Mouse (Mus musculus) midbrain, postnatal 0 days (tissue): Measurements from ENCODE around the gene Armh3. TPM values are rescaled to one million over a fixed set of nuclear protein-coding genes. Genes with fewer than 3 reads are reported as not detected.
A peak's percentile ranks its signal among the peaks of the same experiment; 100 is the strongest.

Source experiments
- ATAC-seq: fragments of 200-750 bp; cut with Nextera tagmentation; 2 replicates; pipeline ENCODE4 v1.8.0; 2017; ENCODE audit warnings: moderate number of reproducible peaks, mild to moderate bottlenecking, moderate TSS enrichment, moderate library complexity; ENCODE audit not compliant: low FRiP score
- DNase-seq: peaks from one replicate; pipeline ENCODE4 v3.0.0-alpha.2; 2015; ENCODE audit warnings: low spot score
- H3K27ac ChIP-seq: fragments of 300-500 bp; sonication (generic); 2 replicates; pipeline ENCODE4 v1.5.1; 2014; ENCODE audit warnings: low read depth, mild to moderate bottlenecking, low read length, mixed read lengths
- H3K27me3 ChIP-seq: fragments of 300-500 bp; sonication (generic); 2 replicates; pipeline ENCODE4 v1.6.1; 2014; ENCODE audit warnings: low read length, control low read depth, mixed read lengths; ENCODE audit not compliant: insufficient read depth
- H3K36me3 ChIP-seq: fragments of 300-500 bp; sonication (generic); 2 replicates; pipeline ENCODE4 v1.6.1; 2014; ENCODE audit warnings: low read length, control low read depth, mixed read lengths; ENCODE audit not compliant: insufficient read depth
- H3K4me1 ChIP-seq: fragments of 300-500 bp; sonication (generic); 2 replicates; pipeline ENCODE4 v1.6.1; 2014; ENCODE audit warnings: mild to moderate bottlenecking, control low read depth, antibody characterized with exemption, low read length, mixed read lengths; ENCODE audit not compliant: insufficient read depth
- H3K4me2 ChIP-seq: fragments of 300-500 bp; sonication (generic); 2 replicates; pipeline ENCODE4 v1.6.1; 2014; ENCODE audit warnings: low read depth, mild to moderate bottlenecking, low read length, mixed read lengths; ENCODE audit not compliant: poor library complexity, severe bottlenecking
- H3K4me3 ChIP-seq: fragments of 300-500 bp; sonication (generic); 2 replicates; pipeline ENCODE4 v1.5.1; 2014; ENCODE audit warnings: low read depth, mild to moderate bottlenecking, low read length, moderate library complexity
- H3K9ac ChIP-seq: fragments of 300-500 bp; sonication (generic); replicated peaks from 2 replicates; pipeline ENCODE4 v1.6.1; 2014; ENCODE audit warnings: mild to moderate bottlenecking, low read length, moderate library complexity, mixed read lengths; ENCODE audit not compliant: poor library complexity, severe bottlenecking
- H3K9me3 ChIP-seq: fragments of 300-500 bp; sonication (generic); 2 replicates; pipeline ENCODE4 v1.6.1; 2016; ENCODE audit warnings: low read length, control low read depth
- CTCF ChIP-seq: IDR thresholded peaks from 2 replicates; pipeline ENCODE4 v1.5.1; 2016; ENCODE audit warnings: antibody characterized with exemption, mild to moderate bottlenecking
- WGBS: fragments of 180-500 bp; shearing (Covaris S2); extraction: QIAGEN DNeasy Blood & Tissue Kit; methylation state at CpG from one replicate; pipeline ENCODE4 v1.1.7; 2014; 5-methylcytosine and 5-hydroxymethylcytosine counted together
- polyA plus RNA-seq: library from polyadenylated mRNA; unstranded; fragments of >200 nt; fragmentation: Nextera tagmentation; extraction: Ambion mirVana; gene quantifications from 2 replicates; pipeline ENCODE4 v1.2.1, GENCODE M21; 2015
- total RNA-seq: library from RNA; depleted of rRNA; stranded (reverse); fragments of >200 nt; gene quantifications from 2 replicates; pipeline ENCODE4 v1.2.3, GENCODE M21; 2014

The Armh3 gene
- total and polyA plus RNA-seq, 2 experiments from 2014 or later, result 18.1 to 18.9 TPM

- H3K27ac ChIP-seq, result no peak overlapping the region
- no peak for TF ChIP-seq CTCF
- WGBS, result 35% methylated on average over 4 of the region's 4 CpGs
- no peak overlapping the region for H3K4me2 ChIP-seq
- H3K9ac ChIP-seq, result no peak overlapping the region
- H3K9me3 ChIP-seq, result no peaks in the 10 kb centered on the region
- H3K4me3 ChIP-seq, result no peak overlapping the region
- DNase-seq, result no peak
- H3K36me3 ChIP-seq, result peaks cover 7% of the 10 kb centered on the region; the same call in 1 of the 2 replicates
- no peaks in the 10 kb centered on the region for H3K4me1 ChIP-seq
- ATAC-seq, result no peak
- no peaks in the 10 kb centered on the region for H3K27me3 ChIP-seq
Measured at GRCm38 (mm10) chr19:45916461-45916860, 81.8 kb downstream of the Armh3 start.

GRCm38 (mm10) chr19:45916026-45916425, 82.3 kb downstream of the Armh3 start:
- Histone ChIP-seq H3K27ac (no peak overlapping the region), H3K4me1 (no peaks in the 10 kb centered on the region), H3K9ac (no peak overlapping the region), H3K4me2 (no peak overlapping the region), H3K9me3 (no peaks in the 10 kb centered on the region), H3K4me3 (no peak overlapping the region), H3K27me3 (no peaks in the 10 kb centered on the region), H3K36me3 (peaks cover 7% of the 10 kb centered on the region; the same call in 1 of the 2 replicates)
- ATAC-seq (no peak), DNase-seq (peak; percentile 27)
- 68% methylated on average over 3 of the region's 3 CpGs for WGBS
- no peak for TF ChIP-seq CTCF

GRCm38 (mm10) chr19:45913036-45913435, 85.3 kb downstream of the Armh3 start:
- no peak overlapping the region for H3K4me3 ChIP-seq
- no peak for TF ChIP-seq CTCF
- no peaks in the 10 kb centered on the region for H3K9me3 ChIP-seq
- H3K9ac ChIP-seq, result no peak overlapping the region
- DNase-seq (no peak), ATAC-seq (no peak)
- no peaks in the 10 kb centered on the region for H3K36me3 ChIP-seq
- H3K4me1 ChIP-seq, result no peaks in the 10 kb centered on the region
- no peak overlapping the region for H3K4me2 ChIP-seq
- WGBS, result 45% methylated on average over 5 of the region's 5 CpGs
- H3K27ac ChIP-seq, result no peak overlapping the region
- H3K27me3 ChIP-seq, result no peaks in the 10 kb centered on the region

GRCm38 (mm10) chr19:45912376-45912775, 85.9 kb downstream of the Armh3 start:
- no peaks in the 10 kb centered on the region for H3K4me1 ChIP-seq
- H3K9ac ChIP-seq, result no peak overlapping the region
- no peak overlapping the region for H3K4me3 ChIP-seq
- no peak overlapping the region for H3K27ac ChIP-seq
- ATAC-seq, result no peak
- H3K4me2 ChIP-seq, result no peak overlapping the region
- H3K27me3 ChIP-seq, result no peaks in the 10 kb centered on the region
- no peaks in the 10 kb centered on the region for H3K9me3 ChIP-seq
- no peak for TF ChIP-seq CTCF
- H3K36me3 ChIP-seq, result 0 out of 2 replicates have a peak, but pooled peaks cover 3% of the 10 kb centered on the region
- 91% methylated on average over 6 of the region's 6 CpGs for WGBS
- DNase-seq, result no peak

GRCm38 (mm10) chr19:45911236-45912025, 86.9 kb downstream of the Armh3 start:
- TF ChIP-seq CTCF, result no peak
- 71% methylated on average over 10 of the region's 10 CpGs for WGBS
- ATAC-seq (no peak), DNase-seq (peak; percentile 11)
- Histone ChIP-seq H3K27me3 (no peaks in the 10 kb centered on the region), H3K4me2 (no peak overlapping the region), H3K9ac (no peak overlapping the region), H3K4me3 (no peak overlapping the region), H3K4me1 (no peaks in the 10 kb centered on the region), H3K36me3 (0 out of 2 replicates have a peak, but pooled peaks cover 4% of the 10 kb centered on the region), H3K27ac (0 out of 2 replicates have a peak overlapping the region, but pooled peaks have one; percentile 0), H3K9me3 (no peaks in the 10 kb centered on the region)

GRCm38 (mm10) chr19:45908246-45908645, 90.0 kb downstream of the Armh3 start:
- ATAC-seq (no peak), DNase-seq (no peak)
- 0 out of 2 replicates have a peak, but pooled peaks cover 4% of the 10 kb centered on the region for H3K36me3 ChIP-seq
- no peak overlapping the region for H3K4me3 ChIP-seq
- WGBS, result 89% methylated on average over 3 of the region's 3 CpGs
- H3K27ac ChIP-seq, result no peak overlapping the region
- no peaks in the 10 kb centered on the region for H3K4me1 ChIP-seq
- H3K27me3 ChIP-seq, result no peaks in the 10 kb centered on the region
- H3K9me3 ChIP-seq, result no peaks in the 10 kb centered on the region
- H3K9ac ChIP-seq, result no peak overlapping the region
- TF ChIP-seq CTCF, result no peak
- no peak overlapping the region for H3K4me2 ChIP-seq
